Mouse (Mus musculus): ENCODE measurements around the gene Serpinf2.

The Serpinf2 gene

DNA sequence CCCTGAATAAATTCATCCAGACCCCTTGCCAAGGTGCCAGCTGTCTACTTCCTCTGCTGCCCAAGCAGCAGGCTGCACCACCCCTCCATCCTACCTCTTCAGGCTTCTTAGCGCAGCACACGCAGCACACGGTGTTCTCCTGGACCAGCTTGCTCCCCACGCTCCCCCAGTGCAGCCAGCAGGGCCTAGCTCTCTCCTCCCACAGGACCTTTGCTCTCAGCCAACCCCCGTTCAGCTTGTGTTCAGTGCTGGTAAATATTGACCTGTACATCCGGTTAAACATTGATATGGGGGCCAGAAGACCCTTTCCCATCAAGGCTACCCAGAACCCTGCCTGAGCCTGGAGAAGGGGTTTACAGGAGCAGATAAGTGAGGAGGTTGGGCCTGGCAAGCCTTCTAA is at the start of gene Serpinf2:
Gene Serpinf2 (minus strand): TSS at position 229 of the 400 bp plus-strand sequence.
- DNase-seq, result no peak

DNA sequence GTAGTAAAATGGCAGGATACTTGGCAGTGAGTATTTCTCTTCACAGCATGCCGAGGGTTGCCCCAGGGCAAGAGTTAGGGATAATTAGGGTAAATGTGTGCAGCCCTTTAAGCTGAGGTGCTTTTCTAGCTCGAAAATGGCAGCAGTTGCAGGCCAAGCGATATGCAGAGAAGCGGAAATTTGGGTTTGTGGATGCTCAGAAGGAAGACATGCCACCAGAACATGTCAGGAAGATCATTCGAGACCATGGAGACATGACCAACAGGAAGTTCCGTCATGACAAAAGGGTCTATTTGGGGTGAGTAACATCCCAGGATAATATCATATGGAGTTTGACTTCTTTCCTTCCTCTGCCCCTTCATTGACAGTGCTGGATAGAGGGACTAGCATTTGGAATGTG is 48.1 kb upstream of the Serpinf2 start:
- no peak for DNase-seq

DNA sequence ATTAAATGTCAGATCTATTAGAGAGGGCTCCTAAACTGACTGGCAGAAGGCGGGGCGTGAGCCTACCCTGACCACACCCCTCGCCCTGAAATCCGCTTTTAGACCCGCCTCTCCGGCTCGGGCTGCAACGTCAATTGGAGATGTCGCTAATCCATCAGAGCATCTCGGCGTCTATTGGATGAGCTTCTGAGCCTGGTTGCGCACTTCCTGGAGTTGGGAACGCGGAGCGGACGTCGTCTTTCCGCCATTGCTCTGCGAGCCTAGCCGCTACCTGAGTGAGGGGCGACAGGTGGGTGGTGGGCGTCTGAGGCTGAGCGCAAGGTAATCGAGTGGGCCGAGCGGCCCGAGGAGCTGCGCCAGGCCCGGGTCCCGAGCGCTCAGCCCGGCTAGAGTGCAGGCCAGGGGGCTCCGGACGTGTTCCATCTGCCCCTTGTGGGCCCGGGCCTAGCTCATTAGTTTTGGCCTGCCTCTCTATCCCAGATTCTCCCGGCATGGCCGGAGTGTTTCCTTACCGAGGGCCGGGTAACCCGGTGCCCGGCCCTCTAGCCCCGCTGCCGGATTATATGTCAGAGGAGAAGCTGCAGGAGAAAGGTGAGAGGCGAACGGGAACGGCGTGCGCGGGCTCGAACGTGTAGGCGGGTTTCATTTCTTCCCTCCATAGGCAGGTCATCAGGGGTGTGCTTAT is 47.4 kb upstream of the Serpinf2 start, which contains the start of gene Prpf8:
Gene Prpf8 (plus strand): TSS at position 216 of the 685 bp plus-strand sequence.
- DNase-seq, result peak; percentile 97

DNA sequence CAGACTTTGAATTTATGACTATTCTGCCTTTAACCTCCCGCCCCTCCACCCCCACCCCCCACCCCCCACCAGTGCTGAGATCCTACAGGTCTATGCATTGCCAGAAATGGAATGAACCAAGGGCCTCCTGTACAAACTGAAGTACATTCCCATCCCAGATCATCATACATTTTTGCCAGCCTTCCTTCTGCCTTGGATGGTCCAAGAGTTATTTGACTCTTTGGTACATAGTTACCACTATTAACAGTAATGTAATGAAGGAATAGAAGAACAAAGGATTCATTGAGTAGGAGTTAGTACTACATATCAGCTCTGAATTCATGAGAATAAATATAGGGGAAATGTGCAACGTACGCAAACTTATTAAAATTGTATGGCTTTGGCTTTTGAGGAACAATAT is 46.8 kb upstream of the Serpinf2 start:
- DNase-seq, result no peak

DNA sequence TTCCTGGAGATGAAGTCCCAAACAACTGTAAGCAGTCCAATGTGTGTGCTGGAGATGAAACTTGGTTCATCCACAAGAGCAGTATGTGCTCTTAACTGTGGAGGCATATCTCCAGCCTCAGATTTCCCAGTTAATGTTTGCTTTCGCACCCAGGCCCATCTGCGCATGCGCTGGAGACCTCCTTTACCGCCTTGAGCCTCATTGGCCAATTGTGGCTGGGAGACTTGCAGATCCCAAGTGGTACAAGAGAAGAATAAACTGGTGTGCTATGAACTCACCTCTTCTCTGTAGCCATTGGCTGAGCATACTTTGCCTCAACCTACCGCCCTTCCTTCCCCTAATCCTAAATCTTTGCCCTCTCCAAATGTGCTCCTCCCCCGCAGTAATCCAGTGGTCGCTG is 34.0 kb upstream of the Serpinf2 start:
- no peak for DNase-seq

DNA sequence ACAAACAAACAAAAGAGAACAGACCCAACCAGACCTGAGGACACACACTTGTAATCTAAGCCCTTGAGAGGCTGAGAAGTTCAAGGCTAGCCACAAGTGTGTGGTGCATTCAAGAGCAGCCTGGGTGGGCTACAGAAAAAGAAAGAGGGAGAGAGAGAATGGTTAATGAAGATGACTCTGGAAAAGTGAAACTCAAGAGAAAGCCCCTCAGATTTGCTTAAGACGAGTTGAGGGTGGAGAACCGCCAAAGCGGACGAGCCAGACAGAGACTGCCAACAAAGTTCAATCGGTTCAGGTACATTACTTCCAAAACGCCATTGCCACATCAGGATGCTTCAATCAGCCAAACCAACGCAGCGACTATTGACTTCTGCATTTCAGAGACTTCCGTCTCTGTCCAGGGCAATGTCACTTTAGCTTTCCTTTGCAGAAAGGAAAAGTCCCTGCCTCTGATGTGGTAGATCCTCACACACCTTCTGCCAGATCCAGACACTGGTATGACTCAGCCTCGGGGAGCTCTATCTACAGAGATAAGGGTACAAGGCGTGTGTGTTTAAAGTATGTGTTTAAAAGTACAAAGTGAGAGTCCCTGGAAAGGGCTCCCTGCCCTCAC is 33.2 kb upstream of the Serpinf2 start:
- no peak for DNase-seq

DNA sequence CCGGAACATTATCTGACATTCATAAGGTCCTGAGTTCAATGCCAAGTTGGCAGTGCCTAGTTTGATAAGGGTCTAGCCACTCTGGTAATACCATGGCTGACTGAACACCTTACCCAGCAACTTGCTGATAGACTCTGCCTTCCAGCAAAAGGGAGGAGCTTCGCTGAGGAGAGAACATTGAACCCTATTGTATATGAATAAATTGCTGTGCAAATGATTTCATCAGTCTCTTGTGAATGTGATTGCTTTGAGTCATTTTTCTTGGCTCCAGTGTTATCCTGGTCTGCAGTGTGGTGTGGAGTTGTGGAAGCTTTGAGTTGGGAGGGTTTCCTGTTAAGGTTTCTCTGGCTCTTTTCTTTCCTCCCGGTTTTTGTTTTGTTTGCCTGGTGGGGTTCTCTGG is 31.3 kb upstream of the Serpinf2 start:
- DNase-seq, result no peak

DNA sequence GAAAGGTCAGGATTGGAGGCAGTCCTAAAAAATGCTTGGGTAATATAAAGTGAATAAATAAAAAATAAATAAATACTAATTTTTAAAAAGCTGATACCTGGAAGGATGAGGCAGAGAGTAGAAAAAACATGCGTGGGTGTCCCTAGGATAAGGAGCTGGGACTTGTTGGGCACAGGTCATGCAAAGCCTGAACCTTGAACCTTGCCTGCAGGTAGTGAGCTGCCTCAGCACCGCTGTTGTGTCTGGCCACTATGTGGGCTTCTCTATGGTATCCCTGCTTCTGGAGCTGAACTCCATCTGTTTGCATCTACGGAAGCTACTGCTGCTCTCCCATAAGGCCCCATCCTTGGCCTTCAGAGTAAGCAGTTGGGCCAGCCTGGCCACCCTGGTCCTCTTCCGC is 29.9 kb upstream of the Serpinf2 start:
- no peak for DNase-seq

DNA sequence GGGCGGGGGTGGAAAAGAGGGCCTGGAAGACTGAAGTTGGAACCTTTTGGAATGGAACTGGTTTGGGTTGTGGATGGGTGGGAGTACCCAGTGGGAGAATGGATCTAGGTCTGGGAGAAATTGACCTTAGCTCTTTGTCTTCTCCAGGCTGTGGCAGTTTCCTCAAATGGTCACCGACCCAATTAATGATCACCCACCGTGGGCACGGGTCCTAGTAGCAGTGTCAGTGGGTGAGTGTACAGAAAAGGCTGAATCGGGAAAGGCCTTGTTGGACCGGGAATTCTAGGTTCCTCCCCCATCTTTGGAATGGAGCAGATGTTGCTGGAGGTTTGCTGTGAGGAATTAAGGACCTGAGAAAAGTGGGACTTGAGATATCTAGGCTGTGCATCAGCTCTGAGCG is 29.0 kb upstream of the Serpinf2 start:
- no peak for DNase-seq

DNA sequence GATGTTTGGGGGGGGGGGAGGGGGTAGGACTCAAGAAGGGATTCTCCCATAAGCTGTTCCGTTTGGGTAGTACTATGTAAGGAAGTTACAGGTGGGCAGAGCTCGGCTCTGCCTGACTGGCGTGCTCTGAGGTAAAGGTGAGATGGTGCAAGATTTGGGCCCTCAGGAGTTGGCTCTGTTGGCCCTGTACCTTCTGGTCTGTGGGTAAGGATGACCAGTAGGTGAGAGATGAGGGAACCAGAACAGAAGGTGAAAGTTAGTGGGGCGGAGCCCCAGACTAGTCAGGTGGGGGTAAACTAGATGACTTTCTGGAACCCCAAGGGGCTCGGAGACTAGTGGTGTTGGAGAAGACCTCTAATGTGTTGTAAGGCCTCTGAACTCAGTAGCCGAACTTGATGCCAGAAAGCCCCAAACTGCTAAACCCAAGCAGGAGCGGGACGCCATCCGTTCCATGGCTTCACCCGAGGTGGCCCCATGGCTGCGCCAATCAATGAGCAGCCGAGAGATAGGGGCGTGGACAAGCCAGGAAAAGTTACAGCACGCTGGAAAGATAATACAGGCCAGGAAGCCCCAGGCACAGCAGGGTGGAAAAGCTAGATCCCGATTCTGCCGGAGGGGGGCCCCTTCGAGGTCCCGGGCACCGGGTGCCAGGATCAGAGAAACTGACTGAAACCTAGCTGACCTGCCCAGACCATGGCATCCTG is 28.3 kb upstream of the Serpinf2 start:
- peak; percentile 21 for DNase-seq

DNA sequence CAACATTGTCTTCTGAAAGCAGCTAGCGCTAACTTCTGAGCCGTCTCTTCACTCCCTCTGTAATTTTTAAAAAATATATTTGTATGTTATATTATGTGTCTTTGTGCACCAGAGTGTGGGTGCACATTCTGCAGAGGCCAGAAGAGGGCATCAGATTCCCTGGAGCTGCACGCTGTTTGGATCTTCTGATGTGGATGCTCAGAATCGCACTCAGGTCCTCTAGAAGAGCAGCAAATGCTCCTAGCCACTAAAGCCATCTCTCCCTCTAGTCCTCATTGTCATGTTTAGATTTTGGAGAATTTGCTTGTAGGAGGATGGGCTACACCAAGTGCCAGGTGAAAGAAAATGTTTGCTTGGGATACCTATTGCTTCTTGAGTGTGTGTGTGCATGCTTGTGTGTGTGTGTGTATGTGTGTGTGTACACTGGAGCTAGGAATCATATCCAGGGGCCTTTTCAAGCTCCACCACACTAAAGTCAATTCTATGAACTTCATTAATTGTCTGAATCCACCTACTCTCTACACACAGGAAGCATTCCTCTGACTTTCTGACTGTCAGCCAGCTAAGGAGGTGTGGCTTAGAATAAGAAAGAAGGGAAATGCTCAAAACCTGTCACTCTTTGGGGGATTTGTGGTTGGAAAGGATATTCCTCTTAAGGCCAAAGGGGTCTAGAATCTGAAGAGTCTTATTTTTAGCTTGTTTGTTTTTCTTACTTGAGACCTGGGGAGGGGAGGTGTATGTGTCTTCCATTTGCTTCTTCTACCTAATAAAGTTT is 27.5 kb upstream of the Serpinf2 start:
- DNase-seq, result no peak

DNA sequence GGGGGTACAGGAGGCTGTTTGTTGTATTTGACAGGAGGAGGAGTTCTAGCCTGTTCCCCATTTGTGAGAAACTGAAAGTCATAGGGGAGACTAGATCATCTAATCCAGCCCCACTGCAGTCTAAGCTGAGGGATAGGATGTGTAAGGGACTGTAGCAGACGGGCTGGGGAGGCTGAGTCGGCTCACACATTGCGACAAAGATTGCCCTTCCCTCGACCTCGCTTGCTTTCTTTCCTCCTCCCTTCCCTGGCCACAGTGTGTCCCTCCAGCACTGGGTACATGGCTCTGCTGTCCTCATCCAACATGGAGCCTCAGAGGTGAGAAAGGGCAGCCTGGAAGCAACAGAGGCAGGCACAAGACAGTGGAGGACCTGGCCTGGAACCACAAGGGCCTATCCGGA is 25.7 kb upstream of the Serpinf2 start:
- DNase-seq, result no peak

DNA sequence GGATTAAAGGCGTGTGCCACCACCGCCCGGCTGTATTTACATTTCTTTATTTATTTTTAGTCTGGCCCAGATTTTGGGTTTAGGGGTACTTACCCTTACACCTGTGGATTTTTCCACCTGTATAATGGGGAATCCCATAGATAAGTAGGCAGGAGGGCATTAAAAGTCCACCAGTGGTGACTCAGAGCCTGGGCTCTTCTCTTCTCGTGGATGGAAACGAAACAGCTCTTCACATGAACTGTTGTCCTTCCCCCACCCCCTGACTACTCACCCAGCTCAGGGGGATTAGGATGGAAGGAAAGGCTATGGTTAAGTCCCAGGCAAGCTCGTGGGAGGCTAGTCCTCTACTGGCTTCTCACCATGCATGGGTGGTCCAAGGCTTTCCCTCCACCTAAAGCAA is 25.0 kb upstream of the Serpinf2 start:
- DNase-seq, result no peak

DNA sequence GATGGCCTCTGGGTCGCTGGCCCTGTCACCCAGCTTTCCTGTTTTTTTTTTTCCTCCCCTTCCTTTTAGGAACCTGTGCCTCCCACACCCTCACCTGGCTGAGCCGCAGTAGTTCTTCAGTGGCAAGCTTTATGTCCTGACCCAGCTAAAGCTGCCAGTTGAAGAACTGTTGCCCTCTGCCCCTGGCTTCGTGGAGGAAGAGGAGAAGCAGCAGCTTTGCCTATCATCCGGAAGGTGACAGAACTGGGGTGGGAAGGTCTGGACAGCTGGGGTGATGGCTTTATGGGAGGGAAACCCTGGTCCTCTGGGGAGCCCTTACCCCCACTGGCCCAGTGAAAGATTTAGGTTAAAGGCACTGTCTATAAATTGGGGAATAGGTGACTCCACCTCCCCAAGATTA is 24.2 kb upstream of the Serpinf2 start:
- peak; percentile 33 for DNase-seq

DNA sequence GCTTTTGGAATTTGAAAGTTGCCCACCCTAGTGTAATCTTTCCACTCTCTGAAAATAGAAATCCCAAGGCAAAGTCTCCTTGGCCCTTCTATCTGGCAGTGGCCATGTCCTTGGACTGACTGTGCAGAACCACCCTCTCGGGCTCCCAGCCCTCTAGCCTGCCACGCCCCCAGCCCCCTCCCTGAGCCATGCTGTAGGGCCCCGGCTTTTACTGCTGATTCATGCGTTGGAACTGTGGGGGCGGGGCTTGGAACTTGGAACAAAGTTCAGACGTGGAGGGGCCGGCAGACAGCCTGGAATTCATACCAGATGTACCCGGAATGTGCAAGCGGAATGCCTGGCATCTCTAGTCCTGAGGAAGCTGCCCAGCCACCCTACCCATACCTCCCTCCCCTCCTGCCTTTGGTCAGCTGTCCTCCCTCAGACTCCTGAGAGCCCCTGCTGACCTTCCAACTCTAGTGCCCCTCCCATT is 23.5 kb upstream of the Serpinf2 start:
- DNase-seq, result peak; percentile 78

DNA sequence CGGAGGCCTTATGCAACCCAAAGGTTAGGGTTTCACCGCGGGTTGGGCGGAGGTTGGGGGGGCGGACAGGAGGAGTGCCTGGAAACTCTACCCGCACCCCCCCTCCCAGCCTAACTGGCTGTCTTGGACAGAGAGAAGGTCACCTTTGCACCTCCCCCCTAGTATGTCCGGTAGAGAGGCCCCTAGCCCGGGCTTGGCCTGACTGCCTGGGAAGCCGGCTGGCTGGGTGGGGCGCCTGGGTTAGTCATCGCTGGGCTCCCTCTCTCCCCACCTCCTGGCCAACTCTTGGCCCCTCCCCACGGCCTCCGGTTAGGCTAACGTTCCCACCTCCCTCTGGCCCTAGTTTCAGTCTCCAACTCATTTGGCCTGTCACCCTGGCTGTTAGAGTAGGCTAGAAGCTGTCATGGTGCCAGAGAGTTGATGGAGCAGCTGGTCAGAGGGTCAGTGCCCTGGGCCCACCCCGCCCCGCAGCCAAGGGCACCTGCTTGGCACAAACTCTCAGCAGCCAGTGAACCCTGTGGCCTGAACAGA is 22.9 kb upstream of the Serpinf2 start:
- peak; percentile 84 for DNase-seq

DNA sequence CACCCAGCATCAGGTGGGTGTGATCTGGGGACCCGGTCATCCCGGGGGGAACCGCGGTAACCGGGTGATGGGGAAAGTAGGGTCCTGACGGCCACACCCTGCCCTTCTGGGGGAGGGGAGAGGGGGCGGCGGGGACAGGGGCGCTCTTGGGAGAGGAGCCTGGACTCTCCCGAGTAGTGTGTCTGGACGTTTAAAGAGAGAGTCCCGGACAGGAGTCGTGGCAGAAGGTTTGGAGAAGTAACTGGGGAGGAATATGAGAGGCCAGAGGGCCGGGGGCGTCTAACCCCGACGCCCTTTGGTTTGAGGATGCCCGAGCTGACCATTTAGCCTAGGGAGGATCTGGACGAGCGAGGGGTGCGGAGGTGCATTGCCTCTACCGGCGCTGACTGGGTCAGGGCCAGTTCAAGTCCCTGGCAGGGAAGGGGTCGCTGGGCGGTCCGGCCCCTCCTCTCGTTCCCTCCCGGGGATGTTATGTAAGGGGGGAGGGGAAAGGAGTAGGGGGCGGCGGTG is 22.4 kb upstream of the Serpinf2 start:
- DNase-seq, result no peak

DNA sequence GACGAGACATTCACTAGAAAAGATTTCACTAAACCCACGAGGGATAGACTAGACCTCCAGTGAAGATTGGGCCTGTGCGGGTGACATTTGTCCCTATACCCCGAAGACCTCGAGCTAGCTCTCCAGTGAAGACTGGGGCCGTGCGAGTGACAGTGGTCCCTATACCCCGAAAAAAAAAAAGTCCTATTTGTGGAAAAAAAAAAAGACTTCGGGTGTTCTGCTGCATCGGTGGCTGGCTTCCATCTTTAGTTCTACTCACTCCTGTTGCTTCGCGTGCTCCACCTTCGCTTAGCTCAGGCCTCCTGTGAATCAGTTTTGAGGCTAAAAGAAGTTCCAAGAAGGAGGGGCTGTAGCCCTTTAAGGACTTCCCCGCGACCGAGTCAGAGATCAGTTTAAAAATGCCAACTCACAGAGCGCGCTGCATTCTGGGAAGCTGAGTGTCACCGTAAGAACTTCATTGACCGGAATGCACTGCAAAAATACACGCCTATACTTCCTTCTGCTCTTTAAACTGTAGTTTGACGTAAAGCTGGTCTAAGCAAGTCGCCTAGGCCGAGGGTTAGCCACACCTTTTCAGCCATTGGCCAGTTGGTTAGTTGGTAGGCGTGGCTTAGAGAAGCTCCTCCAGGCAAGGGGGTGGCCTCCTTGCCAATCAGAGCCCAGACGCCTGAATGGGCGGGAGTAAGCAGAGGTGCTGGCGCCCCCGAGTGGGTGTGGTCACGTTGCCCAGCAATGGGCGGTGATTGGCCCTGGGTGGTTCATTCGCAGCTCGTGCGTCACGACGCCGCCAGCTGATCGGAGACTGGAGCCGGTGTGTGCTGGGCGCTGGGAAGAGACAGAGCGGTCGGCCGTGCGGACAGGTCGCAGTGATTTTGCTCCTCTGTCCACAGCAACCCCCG is 21.7 kb upstream of the Serpinf2 start, which contains the start of gene Tlcd2:
Gene Tlcd2 (plus strand): TSS at position 872 of the 899 bp plus-strand sequence.
- peak; percentile 100 for DNase-seq

DNA sequence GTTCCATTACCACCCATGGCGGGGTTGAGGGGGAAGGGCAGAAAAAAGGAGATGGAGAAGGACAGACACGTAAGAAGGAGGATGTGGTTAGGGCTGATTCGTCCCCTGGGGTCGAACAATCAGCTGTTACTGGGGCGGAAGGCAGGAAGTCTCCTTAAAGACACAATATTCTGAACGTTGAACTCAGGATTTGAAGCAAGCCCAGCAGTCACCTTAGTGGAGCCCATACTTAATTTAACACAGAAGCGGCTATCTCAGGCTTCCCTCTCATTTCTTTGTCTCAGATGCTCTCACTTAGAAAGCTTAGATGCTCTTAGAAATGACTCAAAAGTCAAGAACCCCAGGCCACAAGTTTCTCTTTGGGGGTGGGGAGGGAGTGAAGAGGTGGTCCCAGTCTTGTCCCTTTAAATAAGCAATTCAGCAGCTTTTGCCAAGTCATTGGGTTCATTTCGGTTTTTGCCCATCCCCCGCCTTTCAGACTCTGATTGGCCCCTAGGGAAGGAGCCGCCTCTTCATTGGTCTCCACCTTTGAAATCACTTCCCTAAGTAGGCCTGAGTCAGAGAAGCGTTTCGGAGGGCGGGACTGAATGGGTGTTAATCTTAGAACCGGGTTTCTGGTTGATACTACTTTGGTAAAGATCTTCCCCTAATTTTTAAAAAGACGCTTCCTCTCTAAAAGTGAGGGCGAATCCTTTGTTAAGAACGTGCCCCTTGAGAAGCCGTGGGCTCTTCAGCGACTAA is 20.9 kb upstream of the Serpinf2 start:
- peak; percentile 93 for DNase-seq

DNA sequence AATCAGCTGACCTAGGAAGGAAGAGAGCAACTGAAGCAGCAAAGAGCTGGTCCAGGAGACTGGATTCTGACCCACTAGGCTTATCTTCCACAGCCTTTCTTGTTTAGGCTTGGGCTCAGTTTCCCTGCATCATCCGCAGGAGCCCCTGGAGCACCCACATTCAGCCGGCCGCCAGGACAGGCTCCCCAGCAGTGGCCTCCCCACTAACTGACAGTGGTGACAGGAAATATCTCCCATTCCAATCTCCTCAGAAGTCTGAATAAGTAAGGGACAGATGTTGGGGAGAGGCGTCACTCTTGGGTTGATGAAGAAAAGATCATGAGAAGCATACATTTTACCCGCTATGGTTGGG is 20.3 kb upstream of the Serpinf2 start:
- no peak for DNase-seq

DNA sequence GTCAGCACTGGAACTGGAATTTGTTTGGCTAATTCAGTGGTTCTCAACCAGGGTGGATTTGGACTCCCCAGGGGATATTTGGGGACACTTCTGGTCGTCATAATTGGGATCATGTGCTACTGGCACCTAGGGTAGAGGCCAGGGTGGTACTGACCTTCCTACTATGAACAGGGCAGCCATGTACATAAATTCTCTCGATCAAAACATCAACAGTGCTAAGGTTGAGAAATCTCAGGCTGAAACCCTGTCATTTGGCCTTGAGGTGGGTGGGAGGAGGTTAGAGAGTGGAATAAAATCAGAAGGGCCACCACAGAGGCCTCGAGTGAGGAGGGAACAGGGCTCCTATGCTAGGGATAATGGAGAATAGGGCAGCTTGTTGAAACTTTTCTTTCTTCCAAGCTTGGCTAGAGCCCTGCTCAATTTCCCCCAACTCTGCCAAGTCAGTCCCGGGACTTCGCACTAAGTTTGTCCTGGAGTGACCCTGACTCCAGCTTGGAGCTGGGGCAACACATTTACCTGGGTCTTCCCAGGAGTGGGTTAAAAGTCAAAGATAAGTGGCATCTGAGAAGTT is 19.8 kb upstream of the Serpinf2 start:
- peak; percentile 57 for DNase-seq
